Mouse (Mus musculus): ENCODE results near the gene Lonrf2. TPM values are rescaled to one million over a fixed set of nuclear protein-coding genes. Genes with fewer than 3 reads are reported as not detected.

Gene Lonrf2
- polyA plus RNA-seq, 1 experiment, result not detected

GRCm38 (mm10) chr1:38842861-38843260 lies 6.3 kb upstream of the Lonrf2 start:
- no peaks in the 10 kb centered on the region for H3K79me2 ChIP-seq (ENCODE audit: control insufficient read depth, insufficient read depth)
- H3ac ChIP-seq (ENCODE audit: control insufficient read depth, insufficient read length), result no peak overlapping the region
- H3K36me3 ChIP-seq (ENCODE audit: control insufficient read depth, insufficient read depth), result no peaks in the 10 kb centered on the region
- no peak overlapping the region for H3K4me3 ChIP-seq
- no peak for TF ChIP-seq POLR2AphosphoS2 (IDR thresholded peaks at IDR 0.05; ENCODE audit: insufficient read length, low read depth)
- TF ChIP-seq TCF3 (IDR thresholded peaks at IDR 0.05; ENCODE audit: insufficient read length, low read depth), result no peak
- TF ChIP-seq CEBPB (IDR thresholded peaks at IDR 0.05; ENCODE audit: insufficient read depth, poor library complexity, severe bottlenecking), result no peak
- TF ChIP-seq MAX (IDR thresholded peaks at IDR 0.05; ENCODE audit: low read depth), result no peak
- TF ChIP-seq REST (IDR thresholded peaks at IDR 0.05; ENCODE audit: insufficient read depth, insufficient read length), result no peak
- no peak for TF ChIP-seq MYOG (IDR thresholded peaks at IDR 0.05; ENCODE audit: control insufficient read depth in 1 of 3, insufficient read depth in 1 of 3, insufficient read length in 2 of 3, low read depth in 2 of 3)
- TF ChIP-seq USF1 (IDR thresholded peaks at IDR 0.05; ENCODE audit: low read depth), result no peak
- no peak for TF ChIP-seq SRF (IDR thresholded peaks at IDR 0.05; ENCODE audit: control insufficient read depth, insufficient read length, low read depth)
- TF ChIP-seq MYOD1 (IDR thresholded peaks at IDR 0.05; ENCODE audit: control insufficient read depth in 1 of 3, insufficient read length in 2 of 3, low read depth in 2 of 3), result no peak
- no peak overlapping the region for H3K4me2 ChIP-seq (ENCODE audit: low read depth)
- no peaks in the 10 kb centered on the region for H3K27me3 ChIP-seq (ENCODE audit: control insufficient read depth, insufficient read depth, insufficient read length)

- TF ChIP-seq TCF12 (IDR thresholded peaks at IDR 0.05; ENCODE audit: insufficient read depth, poor library complexity, severe bottlenecking) (no peak), POLR2AphosphoS2 (IDR thresholded peaks at IDR 0.05; ENCODE audit: insufficient read length, low read depth) (no peak), REST (IDR thresholded peaks at IDR 0.05; ENCODE audit: insufficient read depth, insufficient read length) (no peak), MYOD1 (IDR thresholded peaks at IDR 0.05; ENCODE audit: control insufficient read depth in 1 of 3, insufficient read length in 2 of 3, low read depth in 2 of 3) (no peak), TCF3 (IDR thresholded peaks at IDR 0.05; ENCODE audit: insufficient read length, low read depth) (no peak), E2F4 (IDR thresholded peaks at IDR 0.05; ENCODE audit: insufficient read depth) (no peak), CEBPB (IDR thresholded peaks at IDR 0.05; ENCODE audit: insufficient read depth, poor library complexity, severe bottlenecking) (no peak), POLR2A (IDR thresholded peaks at IDR 0.05; ENCODE audit: insufficient read length, low read depth) (no peak)
- H3K79me2 ChIP-seq (ENCODE audit: control insufficient read depth, insufficient read depth), result no peaks in the 10 kb centered on the region
Measured at GRCm38 (mm10) chr1:38839944-38840343, 3.4 kb upstream of the Lonrf2 start.

GRCm38 (mm10) chr1:38835568-38836476 lies 689 bp downstream of the Lonrf2 start:
- no peaks in the 10 kb centered on the region for H3K27me3 ChIP-seq (ENCODE audit: control insufficient read depth, insufficient read depth, insufficient read length)
- no peak overlapping the region for H3K4me3 ChIP-seq
- no peak for TF ChIP-seq MYOD1 (IDR thresholded peaks at IDR 0.05; ENCODE audit: control insufficient read depth in 1 of 3, insufficient read length in 2 of 3, low read depth in 2 of 3)
- TF ChIP-seq POLR2A (IDR thresholded peaks at IDR 0.05; ENCODE audit: insufficient read length, low read depth), result no peak
- TF ChIP-seq MYOG (IDR thresholded peaks at IDR 0.05; ENCODE audit: control insufficient read depth in 1 of 3, insufficient read depth in 1 of 3, insufficient read length in 2 of 3, low read depth in 2 of 3), result no peak
- TF ChIP-seq CEBPB (IDR thresholded peaks at IDR 0.05; ENCODE audit: insufficient read depth, poor library complexity, severe bottlenecking), result no peak
- TF ChIP-seq MAX (IDR thresholded peaks at IDR 0.05; ENCODE audit: low read depth), result no peak
- TF ChIP-seq SRF (IDR thresholded peaks at IDR 0.05; ENCODE audit: control insufficient read depth, insufficient read length, low read depth), result no peak
- TF ChIP-seq POLR2AphosphoS2 (IDR thresholded peaks at IDR 0.05; ENCODE audit: insufficient read length, low read depth), result no peak
- TF ChIP-seq USF1 (IDR thresholded peaks at IDR 0.05; ENCODE audit: low read depth), result no peak
- TF ChIP-seq TCF3 (IDR thresholded peaks at IDR 0.05; ENCODE audit: insufficient read length, low read depth), result no peak
- no peak for TF ChIP-seq REST (IDR thresholded peaks at IDR 0.05; ENCODE audit: insufficient read depth, insufficient read length)
- TF ChIP-seq E2F4 (IDR thresholded peaks at IDR 0.05; ENCODE audit: insufficient read depth), result no peak
- no peak for TF ChIP-seq TCF12 (IDR thresholded peaks at IDR 0.05; ENCODE audit: insufficient read depth, poor library complexity, severe bottlenecking)
- no peak overlapping the region for H3ac ChIP-seq (ENCODE audit: control insufficient read depth, insufficient read length)
- H3K4me2 ChIP-seq (ENCODE audit: low read depth), result no peak overlapping the region
- no peaks in the 10 kb centered on the region for H3K79me2 ChIP-seq (ENCODE audit: control insufficient read depth, insufficient read depth)
- no peaks in the 10 kb centered on the region for H3K36me3 ChIP-seq (ENCODE audit: control insufficient read depth, insufficient read depth)

More at GRCm38 (mm10) chr1:38839944-38840343, 3.4 kb upstream of the Lonrf2 start:
- Histone ChIP-seq H3K4me3 (no peak overlapping the region), H3K4me2 (ENCODE audit: low read depth) (no peak overlapping the region), H3K36me3 (ENCODE audit: control insufficient read depth, insufficient read depth) (no peaks in the 10 kb centered on the region), H3K27me3 (ENCODE audit: control insufficient read depth, insufficient read depth, insufficient read length) (no peaks in the 10 kb centered on the region), H3ac (ENCODE audit: control insufficient read depth, insufficient read length) (no peak overlapping the region)

GRCm38 (mm10) chr1:38834899-38835298 lies 1.6 kb downstream of the Lonrf2 start:
- Histone ChIP-seq H3K4me2 (ENCODE audit: low read depth) (no peak overlapping the region), H3K79me2 (ENCODE audit: control insufficient read depth, insufficient read depth) (no peaks in the 10 kb centered on the region), H3K4me3 (no peak overlapping the region), H3K36me3 (ENCODE audit: control insufficient read depth, insufficient read depth) (no peaks in the 10 kb centered on the region), H3ac (ENCODE audit: control insufficient read depth, insufficient read length) (no peak overlapping the region), H3K27me3 (ENCODE audit: control insufficient read depth, insufficient read depth, insufficient read length) (no peaks in the 10 kb centered on the region)
- no peak for TF ChIP-seq TCF12 (IDR thresholded peaks at IDR 0.05; ENCODE audit: insufficient read depth, poor library complexity, severe bottlenecking)
- TF ChIP-seq SRF (IDR thresholded peaks at IDR 0.05; ENCODE audit: control insufficient read depth, insufficient read length, low read depth), result no peak
- TF ChIP-seq POLR2AphosphoS2 (IDR thresholded peaks at IDR 0.05; ENCODE audit: insufficient read length, low read depth), result no peak
- TF ChIP-seq REST (IDR thresholded peaks at IDR 0.05; ENCODE audit: insufficient read depth, insufficient read length), result no peak
- no peak for TF ChIP-seq POLR2A (IDR thresholded peaks at IDR 0.05; ENCODE audit: insufficient read length, low read depth)
- no peak for TF ChIP-seq MYOD1 (IDR thresholded peaks at IDR 0.05; ENCODE audit: control insufficient read depth in 1 of 3, insufficient read length in 2 of 3, low read depth in 2 of 3)
- TF ChIP-seq E2F4 (IDR thresholded peaks at IDR 0.05; ENCODE audit: insufficient read depth), result no peak
- no peak for TF ChIP-seq USF1 (IDR thresholded peaks at IDR 0.05; ENCODE audit: low read depth)
- no peak for TF ChIP-seq TCF3 (IDR thresholded peaks at IDR 0.05; ENCODE audit: insufficient read length, low read depth)
- no peak for TF ChIP-seq MAX (IDR thresholded peaks at IDR 0.05; ENCODE audit: low read depth)
- TF ChIP-seq MYOG (IDR thresholded peaks at IDR 0.05; ENCODE audit: control insufficient read depth in 1 of 3, insufficient read depth in 1 of 3, insufficient read length in 2 of 3, low read depth in 2 of 3), result no peak
- no peak for TF ChIP-seq CEBPB (IDR thresholded peaks at IDR 0.05; ENCODE audit: insufficient read depth, poor library complexity, severe bottlenecking)

All from myocyte (in vitro differentiated cells).